Mouse (Mus musculus): ENCODE measurements at regions not wholly inside any gene's neighbourhood (a gene's known extent, or its start where the extent isn't known, plus 50 kb on each side); places are given as distances from the start of the nearest gene placed in this dataset.
A peak's percentile ranks its signal among the peaks of the same experiment; 100 is the strongest.

GRCm38 (mm10) chr3:148762541-148763225, 227.7 kb downstream of the Adgrl2 start:
- DNase-seq (ENCODE audit: extremely low read depth, insufficient read length, low spot score): no peak

GRCm38 (mm10) chr3:148761586-148761985, 228.8 kb downstream of the Adgrl2 start:
- no peak for DNase-seq (ENCODE audit: extremely low read depth, insufficient read length, low spot score)

GRCm38 (mm10) chr3:148759500-148759899, 230.9 kb downstream of the Adgrl2 start:
- peak; percentile 19 for DNase-seq (ENCODE audit: extremely low read depth, insufficient read length, low spot score)

GRCm38 (mm10) chr3:148746234-148746633, 244.1 kb downstream of the Adgrl2 start:
- no peak for DNase-seq (ENCODE audit: extremely low read depth, insufficient read length, low spot score)

- DNase-seq (ENCODE audit: extremely low read depth, insufficient read length, low spot score): no peak
Measured at GRCm38 (mm10) chr3:148744651-148745050, 245.7 kb downstream of the Adgrl2 start.

- no peak for DNase-seq (ENCODE audit: extremely low read depth, insufficient read length, low spot score)
Measured at GRCm38 (mm10) chr3:148734194-148734749, 256.1 kb downstream of the Adgrl2 start.

- no peak for DNase-seq (ENCODE audit: extremely low read depth, insufficient read length, low spot score)
Measured at GRCm38 (mm10) chr3:148733227-148733854, 257.0 kb downstream of the Adgrl2 start.

- no peak for DNase-seq (ENCODE audit: extremely low read depth, insufficient read length, low spot score)
Measured at GRCm38 (mm10) chr3:148731436-148731835, 258.9 kb downstream of the Adgrl2 start.

GRCm38 (mm10) chr3:148729242-148729680, 261.1 kb downstream of the Adgrl2 start:
- DNase-seq (ENCODE audit: extremely low read depth, insufficient read length, low spot score): no peak

- DNase-seq (ENCODE audit: extremely low read depth, insufficient read length, low spot score): no peak
Measured at GRCm38 (mm10) chr3:148728513-148729241, 261.7 kb downstream of the Adgrl2 start.

GRCm38 (mm10) chr3:148726596-148727331, 263.6 kb downstream of the Adgrl2 start:
- DNase-seq (ENCODE audit: extremely low read depth, insufficient read length, low spot score): no peak

GRCm38 (mm10) chr3:148696555-148696954, 293.8 kb downstream of the Adgrl2 start:
- no peak for DNase-seq (ENCODE audit: extremely low read depth, insufficient read length, low spot score)

GRCm38 (mm10) chr3:148695453-148695852, 294.9 kb downstream of the Adgrl2 start:
- no peak for DNase-seq (ENCODE audit: extremely low read depth, insufficient read length, low spot score)

GRCm38 (mm10) chr3:148683181-148683580, 307.2 kb downstream of the Adgrl2 start:
- no peak for DNase-seq (ENCODE audit: extremely low read depth, insufficient read length, low spot score)

GRCm38 (mm10) chr3:148682445-148682994, 307.8 kb downstream of the Adgrl2 start:
- DNase-seq (ENCODE audit: extremely low read depth, insufficient read length, low spot score): no peak

- no peak for DNase-seq (ENCODE audit: extremely low read depth, insufficient read length, low spot score)
Measured at GRCm38 (mm10) chr3:148681186-148681585, 309.2 kb downstream of the Adgrl2 start.

GRCm38 (mm10) chr3:148680737-148681136, 309.6 kb downstream of the Adgrl2 start:
- DNase-seq (ENCODE audit: extremely low read depth, insufficient read length, low spot score): no peak

- DNase-seq (ENCODE audit: extremely low read depth, insufficient read length, low spot score): no peak
Measured at GRCm38 (mm10) chr3:148680086-148680485, 310.3 kb downstream of the Adgrl2 start.

- no peak for DNase-seq (ENCODE audit: extremely low read depth, insufficient read length, low spot score)
Measured at GRCm38 (mm10) chr3:148679121-148679520, 311.2 kb downstream of the Adgrl2 start.

GRCm38 (mm10) chr3:148676025-148676424, 314.3 kb downstream of the Adgrl2 start:
- no peak for DNase-seq (ENCODE audit: extremely low read depth, insufficient read length, low spot score)

Measured in 3134 (cell line).